Mouse (Mus musculus) limb, embryonic 14.5 days (tissue): ENCODE measurements around the gene Kbtbd7. TPM values are rescaled to one million over a fixed set of nuclear protein-coding genes. Genes with fewer than 3 reads are reported as not detected.
"Not testable (repeated sequence)": the region's sequence is repeated elsewhere in the genome, so short reads cannot be mapped to it uniquely, and the experiment has no call there.

Source experiments
- ATAC-seq: fragments of 200-750 bp; cut with Nextera tagmentation; 2 replicates; pipeline ENCODE4 v1.8.0; 2017; ENCODE audit warnings: low read depth, moderate number of reproducible peaks, moderate TSS enrichment; ENCODE audit not compliant: low FRiP score
- DNase-seq: peaks from one replicate; pipeline ENCODE4 v3.0.0-alpha.2; 2015; ENCODE audit warnings: low spot score
- H3K27ac ChIP-seq: fragments of 300-500 bp; sonication (generic); replicated peaks from 2 replicates; pipeline ENCODE4 v1.5.1; 2014; ENCODE audit warnings: low read depth, mild to moderate bottlenecking, low read length, moderate library complexity, mixed read lengths
- H3K27me3 ChIP-seq: fragments of 300-500 bp; sonication (generic); 2 replicates; pipeline ENCODE4 v1.6.1; 2014; ENCODE audit warnings: low read length, mixed read lengths; ENCODE audit not compliant: control insufficient read depth, insufficient read depth
- H3K36me3 ChIP-seq: fragments of 300-500 bp; sonication (generic); 2 replicates; pipeline ENCODE4 v1.6.1; 2014; ENCODE audit warnings: mild to moderate bottlenecking, low read length, moderate library complexity, mixed read lengths; ENCODE audit not compliant: control insufficient read depth, insufficient read depth
- H3K4me1 ChIP-seq: fragments of 300-500 bp; sonication (generic); 2 replicates; pipeline ENCODE4 v1.6.1; 2014; ENCODE audit warnings: antibody characterized with exemption, low read length, mixed read lengths; ENCODE audit not compliant: control insufficient read depth, insufficient read depth
- H3K4me2 ChIP-seq: fragments of 300-500 bp; sonication (generic); replicated peaks from 2 replicates; pipeline ENCODE4 v1.6.1; 2014; ENCODE audit warnings: low read depth, mild to moderate bottlenecking, low read length, moderate library complexity; ENCODE audit not compliant: severe bottlenecking
- H3K4me3 ChIP-seq: fragments of 300-500 bp; sonication (generic); replicated peaks from 2 replicates; pipeline ENCODE4 v1.5.1; 2014; ENCODE audit warnings: low read length
- H3K9ac ChIP-seq: fragments of 300-500 bp; sonication (generic); 2 replicates; pipeline ENCODE4 v1.6.1; 2014; ENCODE audit warnings: mild to moderate bottlenecking, low read depth, low read length, moderate library complexity; ENCODE audit not compliant: severe bottlenecking
- H3K9me3 ChIP-seq: fragments of 300-500 bp; sonication (generic); 2 replicates; pipeline ENCODE4 v1.6.1; 2016; ENCODE audit warnings: low read length; ENCODE audit not compliant: control insufficient read depth
- POLR2A ChIP-seq: fragments of 200-500 bp; IDR thresholded peaks from 2 replicates; pipeline ENCODE4 v1.8.0; 2012; ENCODE audit warnings: inconsistent platforms, mild to moderate bottlenecking, moderate library complexity, borderline replicate concordance; ENCODE audit not compliant: insufficient read depth, insufficient read length; ENCODE audit errors: extremely low read depth
- WGBS: fragments of 180-500 bp; shearing (Covaris S2); extraction: QIAGEN DNeasy Blood & Tissue Kit; methylation state at CpG from one replicate; pipeline ENCODE4 v1.1.7; 2014; 5-methylcytosine and 5-hydroxymethylcytosine counted together
- polyA plus RNA-seq, 2 experiments: library from polyadenylated mRNA; depleted of rRNA in 1 of 2; stranded (reverse) in 1 of 2; unstranded in 1 of 2; fragments of >200 nt; fragmentation: Nextera tagmentation in 1 of 2; extraction: Ambion mirVana in 1 of 2; gene quantifications; 2 replicates each; pipeline versions ENCODE4 v1.2.1 to v1.2.3; 2012 to 2014

The Kbtbd7 gene
- polyA plus RNA-seq, 2 experiments = 9.8 to 14.0 TPM

- no peak overlapping the region for H3K4me3 ChIP-seq
- H3K36me3 ChIP-seq = peaks cover 21% of the 10 kb centered on the region
- H3K9ac ChIP-seq = no peak overlapping the region
- 90% methylated on average over 6 of the region's 6 CpGs for WGBS
- H3K9me3 ChIP-seq = no peaks in the 10 kb centered on the region
- DNase-seq (no peak), ATAC-seq (no peak)
- H3K4me2 ChIP-seq = no peak overlapping the region
- H3K4me1 ChIP-seq = no peaks in the 10 kb centered on the region
- H3K27me3 ChIP-seq = no peaks in the 10 kb centered on the region
- TF ChIP-seq POLR2A = no peak
- H3K27ac ChIP-seq = no peak overlapping the region
Observed at GRCm38 (mm10) chr14:79409278-79409830, 17.0 kb upstream of the Kbtbd7 start.

- Histone ChIP-seq H3K36me3 (peaks cover 21% of the 10 kb centered on the region), H3K27me3 (no peaks in the 10 kb centered on the region), H3K4me3 (no peak overlapping the region), H3K27ac (no peak overlapping the region), H3K4me1 (no peaks in the 10 kb centered on the region), H3K9ac (no peak overlapping the region), H3K4me2 (no peak overlapping the region), H3K9me3 (no peaks in the 10 kb centered on the region)
- TF ChIP-seq POLR2A = no peak
- 76% methylated on average over 2 of the region's 2 CpGs for WGBS
- no peak for ATAC-seq
- DNase-seq = no peak
Observed at GRCm38 (mm10) chr14:79410662-79411061, 15.6 kb upstream of the Kbtbd7 start.

GRCm38 (mm10) chr14:79413121-79413520, 13.2 kb upstream of the Kbtbd7 start:
- Histone ChIP-seq H3K9me3 (no peaks in the 10 kb centered on the region), H3K4me2 (no peak overlapping the region), H3K9ac (no peak overlapping the region), H3K4me1 (no peaks in the 10 kb centered on the region), H3K4me3 (no peak overlapping the region), H3K27ac (no peak overlapping the region), H3K27me3 (no peaks in the 10 kb centered on the region), H3K36me3 (peaks cover 16% of the 10 kb centered on the region)
- no peak for ATAC-seq
- no peak for DNase-seq
- no peak for TF ChIP-seq POLR2A
- 84% methylated on average over 6 of the region's 6 CpGs for WGBS

GRCm38 (mm10) chr14:79420083-79420685, 6.1 kb upstream of the Kbtbd7 start:
- DNase-seq = no peak
- H3K9ac ChIP-seq = no peak overlapping the region
- no peak overlapping the region for H3K27ac ChIP-seq
- no peaks in the 10 kb centered on the region for H3K4me1 ChIP-seq
- no peak overlapping the region for H3K4me3 ChIP-seq
- peaks cover 20% of the 10 kb centered on the region for H3K36me3 ChIP-seq
- no peaks in the 10 kb centered on the region for H3K9me3 ChIP-seq
- no peaks in the 10 kb centered on the region for H3K27me3 ChIP-seq
- H3K4me2 ChIP-seq = no peak overlapping the region
- 75% methylated on average over 20 of the region's 20 CpGs for WGBS
- no peak for TF ChIP-seq POLR2A
- ATAC-seq = no peak

- Histone ChIP-seq H3K4me2 (peak overlapping the region; percentile 48), H3K9ac (peak overlapping the region; percentile 61), H3K9me3 (peaks cover 12% of the 10 kb centered on the region), H3K27ac (peak overlapping the region; percentile 79), H3K4me3 (peak overlapping the region; percentile 50)
- WGBS = 58% methylated on average over 6 of the region's 59 CpGs
- not testable (repeated sequence) for DNase-seq, H3K4me1 ChIP-seq, H3K36me3 ChIP-seq, H3K27me3 ChIP-seq
- ATAC-seq = peak; percentile 36
Observed at GRCm38 (mm10) chr14:79426730-79427365, 537 bp downstream of the Kbtbd7 start.
